Mouse (Mus musculus) liver, embryonic 13.5 days (tissue): ENCODE results near the gene Kdsr. TPM values are rescaled to one million over a fixed set of nuclear protein-coding genes. Genes with fewer than 3 reads are reported as not detected.

Experiments used
- ATAC-seq: fragments of 200-750 bp; cut with Nextera tagmentation; 2 replicates; pipeline ENCODE4 v1.8.0; 2017; ENCODE audit warnings: low read depth, mild to moderate bottlenecking, moderate number of reproducible peaks, moderate library complexity
- DNase-seq: peaks from one replicate; pipeline ENCODE4 v3.0.0; 2022
- H3K27ac ChIP-seq: fragments of 300-500 bp; sonication (generic); 2 replicates; pipeline ENCODE4 v1.5.1; 2015; ENCODE audit warnings: moderate library complexity, mild to moderate bottlenecking, inconsistent platforms
- H3K27me3 ChIP-seq: fragments of 300-500 bp; sonication (generic); 2 replicates; pipeline ENCODE4 v1.6.1; 2015; ENCODE audit warnings: mild to moderate bottlenecking, inconsistent platforms
- H3K36me3 ChIP-seq: fragments of 300-500 bp; sonication (generic); 2 replicates; pipeline ENCODE4 v1.6.1; 2015; ENCODE audit warnings: mild to moderate bottlenecking, inconsistent platforms
- H3K4me1 ChIP-seq: fragments of 300-500 bp; sonication (generic); replicated peaks from 2 replicates; pipeline ENCODE4 v1.6.1; 2015; ENCODE audit warnings: inconsistent platforms
- H3K4me2 ChIP-seq: fragments of 300-500 bp; sonication (generic); 2 replicates; pipeline ENCODE4 v1.6.1; 2015; ENCODE audit warnings: inconsistent platforms, mild to moderate bottlenecking, moderate library complexity
- H3K4me3 ChIP-seq: fragments of 300-500 bp; sonication (generic); replicated peaks from 2 replicates; pipeline ENCODE4 v1.5.1; 2015; ENCODE audit warnings: mild to moderate bottlenecking, inconsistent platforms
- H3K9ac ChIP-seq: fragments of 300-500 bp; sonication (generic); 2 replicates; pipeline ENCODE4 v1.6.1; 2015; ENCODE audit warnings: mild to moderate bottlenecking, inconsistent platforms
- H3K9me3 ChIP-seq: fragments of 300-500 bp; sonication (generic); replicated peaks from 2 replicates; pipeline ENCODE4 v1.6.1; 2016; ENCODE audit warnings: inconsistent platforms
- WGBS: fragments of 180-500 bp; shearing (Covaris S2); methylation state at CpG from one replicate; pipeline ENCODE4 v1.1.7; 2015; ENCODE audit not compliant: insufficient replicate concordance; 5-methylcytosine and 5-hydroxymethylcytosine counted together
- polyA plus RNA-seq: library from polyadenylated mRNA; unstranded; fragments of >200 nt; fragmentation: Nextera tagmentation; extraction: Ambion mirVana; gene quantifications from 2 replicates; pipeline ENCODE4 v1.2.1, GENCODE M21; 2015

Kdsr gene
- polyA plus RNA-seq, 1 experiment from 2014 or later = 4.5 TPM

DNA sequence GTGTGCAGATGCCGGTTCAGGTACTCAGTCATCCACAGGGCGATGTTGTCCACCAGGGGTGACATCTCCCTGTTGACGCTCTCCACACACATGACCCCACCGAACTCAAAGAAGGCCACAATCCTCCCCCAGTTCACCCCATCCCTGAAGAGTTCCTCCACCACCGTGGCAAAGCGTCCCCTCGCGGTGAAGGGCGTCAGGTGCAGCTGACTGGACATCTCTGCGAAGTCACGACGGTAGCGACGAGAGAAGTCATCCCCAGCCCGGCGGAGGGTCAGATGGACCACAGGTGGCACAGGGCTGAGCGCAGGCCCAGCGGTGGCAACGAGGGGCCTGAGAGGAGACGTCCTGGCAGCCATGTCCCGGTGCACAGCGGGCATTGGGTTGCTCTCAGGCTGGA lies 47.2 kb downstream of the Kdsr start:
- ATAC-seq (no peak), DNase-seq (no peak)
- no peak overlapping the region for H3K27ac ChIP-seq
- H3K27me3 ChIP-seq = peaks cover 43% of the 10 kb centered on the region
- no peak overlapping the region for H3K9ac ChIP-seq
- 13% methylated on average over 22 of the region's 22 CpGs for WGBS
- no peaks in the 10 kb centered on the region for H3K9me3 ChIP-seq
- peak overlapping the region; percentile 81 for H3K4me2 ChIP-seq
- H3K4me1 ChIP-seq = peaks cover 38% of the 10 kb centered on the region
- peak overlapping the region; percentile 44 for H3K4me3 ChIP-seq
- H3K36me3 ChIP-seq = no peaks in the 10 kb centered on the region

DNA sequence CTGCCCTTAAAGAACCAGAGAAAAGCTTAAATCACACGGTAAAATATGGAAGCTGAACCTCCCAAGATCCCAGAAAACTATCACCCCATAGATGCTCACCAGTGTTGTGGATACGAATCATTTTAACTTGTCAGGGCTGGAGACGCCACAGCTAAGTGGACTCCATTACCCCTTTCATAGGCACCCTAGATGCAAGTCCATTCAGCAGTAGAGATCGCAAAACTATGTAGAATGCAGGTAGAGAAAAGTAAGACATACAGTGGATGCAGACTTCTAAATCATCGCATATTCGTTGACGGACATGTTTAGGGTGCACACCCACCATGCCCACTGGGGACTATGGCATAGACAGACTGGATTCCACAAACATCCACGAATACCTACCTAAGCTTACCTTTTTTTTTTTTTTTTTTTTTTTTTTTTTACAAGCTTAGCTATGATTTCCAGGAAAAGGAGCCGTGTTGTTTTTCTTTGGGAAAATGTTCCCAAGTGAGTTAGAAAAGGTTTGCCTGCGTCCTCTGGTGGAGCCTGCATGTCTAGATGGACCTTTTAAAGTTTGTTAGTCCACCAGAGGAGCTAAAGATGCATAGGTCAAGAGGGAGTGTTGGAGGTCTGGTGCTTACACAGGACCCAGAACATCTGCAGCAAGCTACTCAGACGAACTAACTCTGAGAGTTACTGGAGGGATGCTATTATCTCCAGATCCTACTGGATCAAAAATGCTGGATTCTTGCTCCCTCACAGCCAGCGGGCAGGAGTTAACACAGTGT lies 48.0 kb downstream of the Kdsr start:
- Histone ChIP-seq H3K4me3 (peak overlapping the region; percentile 44; the same call in 1 of the 2 replicates), H3K4me2 (peak overlapping the region; percentile 81), H3K4me1 (peaks cover 38% of the 10 kb centered on the region), H3K36me3 (no peaks in the 10 kb centered on the region), H3K9me3 (no peaks in the 10 kb centered on the region), H3K27ac (no peak overlapping the region), H3K27me3 (peaks cover 43% of the 10 kb centered on the region), H3K9ac (no peak overlapping the region)
- no peak for DNase-seq
- ATAC-seq = no peak
- 65% methylated on average over 12 of the region's 12 CpGs for WGBS

DNA sequence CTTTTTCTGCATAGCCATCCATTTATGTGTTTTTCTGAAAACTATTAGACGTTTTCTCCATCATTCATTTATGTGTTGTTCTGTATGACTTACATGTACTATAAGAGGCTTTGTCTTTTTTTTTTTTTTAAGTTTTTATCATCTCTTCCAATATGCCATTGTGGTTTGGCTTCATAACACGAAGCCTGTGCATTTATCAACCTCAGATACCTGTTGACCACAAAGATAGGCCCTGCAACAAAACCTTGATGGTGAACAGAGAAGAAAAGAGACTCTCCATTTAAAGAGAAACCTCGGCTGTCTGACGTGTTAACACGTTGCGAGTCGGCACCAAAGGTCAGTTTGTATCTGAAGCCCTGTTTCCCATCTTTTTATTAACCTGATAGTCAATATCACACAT lies 49.3 kb downstream of the Kdsr start:
- Histone ChIP-seq H3K9me3 (no peaks in the 10 kb centered on the region), H3K36me3 (no peaks in the 10 kb centered on the region), H3K4me1 (peaks cover 28% of the 10 kb centered on the region), H3K27me3 (peaks cover 40% of the 10 kb centered on the region), H3K4me2 (no peak overlapping the region), H3K9ac (no peak overlapping the region), H3K27ac (no peak overlapping the region), H3K4me3 (no peak overlapping the region)
- no peak for DNase-seq
- 30% methylated on average over 7 of the region's 7 CpGs for WGBS
- no peak for ATAC-seq

DNA sequence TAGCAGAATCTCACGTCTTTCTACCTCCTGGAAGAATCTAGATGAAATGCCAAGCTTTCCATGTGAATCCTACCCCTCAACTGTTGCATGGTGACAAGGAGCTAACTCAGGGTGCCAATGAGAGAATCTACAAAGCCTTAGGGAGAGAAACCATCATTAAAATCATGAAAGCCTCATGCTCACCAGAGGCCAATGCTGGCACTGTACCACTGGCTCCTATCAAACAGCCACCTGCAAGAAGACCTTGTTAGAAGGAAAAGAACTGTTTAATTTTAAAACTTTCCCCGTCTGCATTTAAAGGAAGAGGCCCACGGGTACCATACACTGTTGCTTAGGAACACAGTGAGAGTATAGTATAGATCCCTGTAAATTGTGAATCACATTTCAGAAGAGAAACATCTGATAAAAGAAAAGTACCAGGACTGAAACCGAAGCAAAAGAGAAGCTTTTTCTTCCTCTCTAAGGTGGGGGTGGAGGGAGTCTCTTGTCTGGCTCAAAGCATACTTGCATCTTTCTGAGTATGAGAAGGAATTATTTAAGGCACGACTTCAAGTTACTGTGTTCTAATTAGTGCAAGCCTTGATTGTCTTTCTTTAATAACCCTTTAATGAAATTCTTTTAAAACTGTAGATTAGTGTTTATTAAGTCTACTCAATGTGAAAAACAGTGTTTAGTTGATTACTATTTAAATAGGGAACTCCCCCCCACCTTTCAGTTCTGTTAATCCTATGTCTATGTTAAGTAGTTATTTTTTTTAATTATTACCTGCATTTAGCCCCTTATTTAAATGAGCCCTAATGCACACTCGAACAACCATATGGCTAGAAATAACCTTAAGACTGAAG lies 52.3 kb downstream of the Kdsr start:
- Histone ChIP-seq H3K36me3 (no peaks in the 10 kb centered on the region), H3K9ac (no peak overlapping the region), H3K27ac (no peak overlapping the region), H3K27me3 (peaks cover 10% of the 10 kb centered on the region), H3K4me1 (peaks cover 8% of the 10 kb centered on the region), H3K9me3 (no peaks in the 10 kb centered on the region), H3K4me2 (no peak overlapping the region), H3K4me3 (no peak overlapping the region)
- DNase-seq (no peak), ATAC-seq (no peak)
- WGBS = 58% methylated on average over 6 of the region's 6 CpGs

DNA sequence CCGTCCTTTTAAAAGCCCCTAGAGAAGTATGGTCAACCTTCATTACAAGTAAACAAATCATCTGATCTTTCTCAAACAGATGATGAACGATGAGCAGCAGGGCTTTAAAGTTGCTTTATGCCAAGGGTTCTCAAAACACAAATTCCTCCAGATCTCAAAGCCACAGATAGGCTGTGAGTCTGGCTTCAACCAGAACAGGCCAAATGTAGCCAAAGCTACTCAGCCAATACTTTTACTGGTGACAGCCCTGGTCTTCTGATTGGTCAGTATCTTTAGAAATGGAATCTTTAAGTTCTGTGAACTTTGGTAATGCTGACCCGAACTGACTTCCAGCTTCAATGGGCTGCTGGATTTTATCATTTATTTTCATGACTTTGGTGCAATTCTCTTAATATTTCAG lies 56.3 kb downstream of the Kdsr start:
- H3K9ac ChIP-seq = no peak overlapping the region
- ATAC-seq (no peak), DNase-seq (no peak)
- no peak overlapping the region for H3K27ac ChIP-seq
- H3K36me3 ChIP-seq = no peaks in the 10 kb centered on the region
- H3K4me3 ChIP-seq = no peak overlapping the region
- no peaks in the 10 kb centered on the region for H3K27me3 ChIP-seq
- 51% methylated on average over 3 of the region's 3 CpGs for WGBS
- H3K4me2 ChIP-seq = no peak overlapping the region
- H3K4me1 ChIP-seq = no peaks in the 10 kb centered on the region
- no peaks in the 10 kb centered on the region for H3K9me3 ChIP-seq

DNA sequence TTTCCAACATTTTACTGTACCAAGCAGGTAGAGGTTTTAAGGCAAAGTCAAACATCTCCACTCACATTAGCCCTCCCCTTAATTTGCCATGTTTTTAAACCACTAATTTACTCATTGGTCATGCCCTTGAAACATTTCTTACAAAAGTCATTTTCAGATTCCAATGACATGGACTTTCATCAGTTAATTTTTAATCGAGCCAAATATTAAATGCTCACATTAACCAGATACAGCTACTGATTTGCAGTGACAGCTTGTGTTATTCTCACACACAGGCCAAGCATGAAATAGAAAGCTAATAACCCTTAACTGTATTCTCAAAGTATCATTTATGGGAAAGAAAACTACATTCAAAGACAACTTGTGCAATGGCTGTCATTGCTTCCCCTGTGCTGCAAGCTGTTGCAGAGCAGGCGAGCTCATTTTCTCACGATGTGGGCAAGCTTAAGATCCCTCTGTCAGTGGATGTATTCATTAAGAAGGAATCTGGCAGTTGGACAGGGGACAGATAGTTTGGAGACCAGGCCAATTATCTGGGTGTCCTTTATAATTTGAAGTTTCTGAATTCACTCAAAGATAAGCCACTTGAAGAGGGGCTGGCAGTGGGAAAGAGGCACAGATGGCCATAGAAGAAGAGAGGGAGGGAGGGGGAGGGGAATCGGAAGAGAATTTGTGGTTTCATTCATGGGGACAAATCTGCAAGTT lies 56.9 kb downstream of the Kdsr start:
- 47% methylated on average over 4 of the region's 4 CpGs for WGBS
- no peaks in the 10 kb centered on the region for H3K27me3 ChIP-seq
- no peak overlapping the region for H3K4me3 ChIP-seq
- no peak overlapping the region for H3K27ac ChIP-seq
- H3K4me1 ChIP-seq = no peaks in the 10 kb centered on the region
- no peak for ATAC-seq
- no peak overlapping the region for H3K4me2 ChIP-seq
- no peaks in the 10 kb centered on the region for H3K36me3 ChIP-seq
- DNase-seq = no peak
- H3K9me3 ChIP-seq = no peaks in the 10 kb centered on the region
- no peak overlapping the region for H3K9ac ChIP-seq

DNA sequence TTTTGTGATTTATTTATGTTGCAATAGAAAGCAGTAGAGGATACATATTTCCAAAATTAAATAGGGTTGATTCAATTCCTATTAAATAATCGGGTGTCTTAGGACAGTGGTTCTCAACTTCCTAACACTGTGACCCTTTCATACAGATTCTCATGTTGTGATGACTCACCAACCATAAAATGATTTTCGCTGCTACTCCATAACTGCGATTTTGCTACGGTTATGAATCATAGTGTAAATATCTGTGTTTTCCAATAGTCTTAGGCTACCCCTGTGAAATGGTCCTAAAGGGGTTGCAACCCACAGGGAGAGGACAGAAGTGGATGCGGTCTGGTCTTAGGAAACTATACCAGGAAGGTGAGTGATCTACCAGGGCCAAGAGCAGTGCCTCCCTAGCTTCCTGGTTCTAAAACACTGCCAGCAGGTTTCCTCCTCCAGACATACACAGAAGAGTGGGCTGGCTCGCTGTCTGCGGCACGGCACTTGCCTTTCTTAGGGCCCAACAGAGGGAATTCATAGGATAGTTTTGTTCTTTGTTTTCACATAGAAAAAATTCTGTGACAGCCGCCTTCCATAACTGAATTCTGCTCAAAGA lies 58.9 kb downstream of the Kdsr start:
- 72% methylated on average over 9 of the region's 9 CpGs for WGBS
- Histone ChIP-seq H3K4me3 (no peak overlapping the region), H3K36me3 (no peaks in the 10 kb centered on the region), H3K27ac (no peak overlapping the region), H3K9ac (no peak overlapping the region), H3K27me3 (no peaks in the 10 kb centered on the region), H3K9me3 (no peaks in the 10 kb centered on the region), H3K4me2 (no peak overlapping the region), H3K4me1 (no peaks in the 10 kb centered on the region)
- DNase-seq (no peak), ATAC-seq (no peak)

DNA sequence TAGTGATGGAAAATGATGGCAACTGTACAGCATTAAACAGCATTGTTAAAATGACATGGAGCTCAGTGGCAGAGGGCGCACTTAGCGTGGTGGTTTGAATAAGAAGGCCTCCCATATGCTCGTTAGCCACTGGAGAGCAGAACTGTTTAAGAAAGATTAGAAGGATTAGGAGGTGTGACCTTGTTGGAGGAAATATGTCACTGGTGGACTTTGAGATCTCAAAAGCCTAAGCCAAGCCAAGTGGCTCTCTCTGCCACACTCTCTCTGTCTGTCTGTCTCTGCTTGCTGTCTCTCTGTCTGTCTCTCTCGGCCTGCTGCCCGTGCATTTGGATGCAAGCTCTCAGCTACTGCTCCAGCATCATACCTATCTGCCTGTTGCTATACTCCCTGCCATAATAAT lies 63.1 kb downstream of the Kdsr start:
- H3K27ac ChIP-seq = no peak overlapping the region
- H3K27me3 ChIP-seq = no peaks in the 10 kb centered on the region
- no peaks in the 10 kb centered on the region for H3K36me3 ChIP-seq
- 69% methylated on average over 5 of the region's 5 CpGs for WGBS
- ATAC-seq (no peak), DNase-seq (no peak)
- H3K9me3 ChIP-seq = no peaks in the 10 kb centered on the region
- no peak overlapping the region for H3K9ac ChIP-seq
- no peak overlapping the region for H3K4me3 ChIP-seq
- peaks cover 4% of the 10 kb centered on the region for H3K4me1 ChIP-seq
- H3K4me2 ChIP-seq = no peak overlapping the region

DNA sequence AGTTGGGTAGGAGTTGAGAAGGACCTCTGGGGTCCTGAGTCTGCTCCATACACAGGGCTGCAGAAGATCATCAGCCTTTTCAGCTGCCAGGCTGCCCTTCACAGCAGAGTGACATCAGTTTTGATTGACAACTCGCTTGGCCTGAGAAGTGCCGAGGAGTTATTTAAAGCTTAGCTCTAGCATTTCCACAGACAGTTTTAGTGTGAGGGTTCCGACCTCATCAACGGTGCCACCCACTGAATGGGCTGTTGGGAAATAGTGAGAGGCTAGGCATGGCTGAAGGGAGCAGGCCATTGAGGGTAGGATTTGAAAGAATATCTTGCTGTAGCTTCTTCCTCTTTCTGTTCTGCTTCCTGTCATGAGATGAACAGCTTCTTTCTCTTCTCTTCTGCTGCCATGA lies 63.9 kb downstream of the Kdsr start:
- no peak overlapping the region for H3K4me2 ChIP-seq
- ATAC-seq (no peak), DNase-seq (no peak)
- no peak overlapping the region for H3K4me3 ChIP-seq
- no peak overlapping the region for H3K27ac ChIP-seq
- H3K36me3 ChIP-seq = no peaks in the 10 kb centered on the region
- H3K9ac ChIP-seq = no peak overlapping the region
- 53% methylated on average over 4 of the region's 4 CpGs for WGBS
- peaks cover 4% of the 10 kb centered on the region for H3K4me1 ChIP-seq
- no peaks in the 10 kb centered on the region for H3K27me3 ChIP-seq
- H3K9me3 ChIP-seq = no peaks in the 10 kb centered on the region

DNA sequence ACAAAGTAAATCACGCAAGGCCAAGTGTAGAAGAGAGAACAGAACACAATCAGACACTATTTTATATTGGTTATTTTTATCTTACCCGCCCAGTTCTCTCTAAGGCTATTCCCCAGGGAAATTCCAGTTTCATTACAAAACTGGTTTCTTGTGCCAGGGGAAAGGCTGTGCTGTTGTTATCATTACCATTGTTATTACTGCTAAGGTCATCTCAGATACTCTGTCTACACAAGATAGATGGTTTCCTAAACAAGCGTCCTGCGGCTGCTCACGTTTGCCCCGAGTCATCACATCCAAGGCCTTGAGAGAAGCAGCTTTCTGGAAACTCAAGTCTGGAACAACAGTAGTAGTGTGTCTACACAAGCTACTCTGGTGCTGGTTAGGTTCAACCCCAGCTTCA lies 65.2 kb downstream of the Kdsr start:
- H3K4me1 ChIP-seq = peaks cover 4% of the 10 kb centered on the region
- no peaks in the 10 kb centered on the region for H3K36me3 ChIP-seq
- DNase-seq (no peak), ATAC-seq (no peak)
- H3K9ac ChIP-seq = no peak overlapping the region
- H3K9me3 ChIP-seq = no peaks in the 10 kb centered on the region
- H3K27ac ChIP-seq = no peak overlapping the region
- no peak overlapping the region for H3K4me3 ChIP-seq
- WGBS = 80% methylated on average over 6 of the region's 6 CpGs
- no peak overlapping the region for H3K4me2 ChIP-seq
- no peaks in the 10 kb centered on the region for H3K27me3 ChIP-seq

DNA sequence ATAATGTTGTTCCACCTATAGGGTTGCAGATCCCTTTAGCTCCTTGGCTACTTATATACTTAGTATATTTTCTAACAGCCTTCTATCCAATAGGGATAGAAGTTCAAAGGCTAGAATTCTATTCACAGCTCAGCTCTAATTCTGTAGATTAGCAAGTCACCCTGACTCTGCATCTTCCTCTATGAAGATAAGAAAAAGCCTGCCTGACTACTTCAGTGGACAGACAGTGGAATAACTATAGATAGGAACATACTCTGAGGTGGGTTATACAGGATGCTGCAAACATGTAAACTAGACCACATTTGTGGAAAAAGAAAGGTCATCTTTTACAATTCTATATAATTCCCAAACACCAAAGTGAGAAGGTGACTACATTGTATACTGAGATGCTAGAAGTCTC lies 66.9 kb downstream of the Kdsr start:
- ATAC-seq (peak; percentile 54; the same call in 1 of the 2 replicates), DNase-seq (no peak)
- no peak overlapping the region for H3K9ac ChIP-seq
- no peak overlapping the region for H3K4me2 ChIP-seq
- no peak overlapping the region for H3K4me3 ChIP-seq
- H3K36me3 ChIP-seq = no peaks in the 10 kb centered on the region
- no peak overlapping the region for H3K27ac ChIP-seq
- H3K4me1 ChIP-seq = peaks cover 10% of the 10 kb centered on the region
- no peaks in the 10 kb centered on the region for H3K9me3 ChIP-seq
- H3K27me3 ChIP-seq = no peaks in the 10 kb centered on the region
